Mouse (Mus musculus) subcutaneous adipose tissue, adult 2 months (tissue): ENCODE measurements around the gene Xlr3b. TPM values are rescaled to one million over a fixed set of nuclear protein-coding genes. Genes with fewer than 3 reads are reported as not detected.

ENCODE experiments used
- polyA plus RNA-seq: library from polyadenylated mRNA; depleted of rRNA; stranded (reverse); fragments of >200 nt; gene quantifications from 2 replicates; pipeline ENCODE4 v1.2.3, GENCODE M21; 2012; ENCODE audit warnings: low replicate concordance; rRNA removed

The Xlr3b gene
- polyA plus RNA-seq, result 0.82 and 4.4 TPM in 2 replicates

DNA sequence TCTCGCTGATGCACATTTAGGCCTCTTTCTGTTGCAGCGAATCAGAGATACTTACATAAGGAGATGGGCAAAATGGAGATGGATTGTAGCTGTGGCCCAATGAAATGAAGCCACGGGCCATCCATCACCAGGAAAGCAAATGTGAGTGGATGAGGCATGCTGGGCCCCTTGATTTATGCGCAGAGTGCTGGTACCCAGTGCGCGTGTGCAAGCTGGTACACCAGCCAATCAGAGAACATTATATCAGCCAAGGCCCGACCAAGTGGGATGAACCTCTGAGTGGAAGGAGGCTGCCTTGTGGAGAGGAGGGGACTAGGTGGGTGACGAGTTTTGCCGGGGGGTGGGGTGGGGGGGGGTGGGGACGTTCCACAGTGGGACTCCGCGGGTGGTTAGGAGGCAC lies at the start of gene Xlr3b:
Xlr3b (plus strand) TSS at position 274 of the 400 bp plus-strand sequence.

DNA sequence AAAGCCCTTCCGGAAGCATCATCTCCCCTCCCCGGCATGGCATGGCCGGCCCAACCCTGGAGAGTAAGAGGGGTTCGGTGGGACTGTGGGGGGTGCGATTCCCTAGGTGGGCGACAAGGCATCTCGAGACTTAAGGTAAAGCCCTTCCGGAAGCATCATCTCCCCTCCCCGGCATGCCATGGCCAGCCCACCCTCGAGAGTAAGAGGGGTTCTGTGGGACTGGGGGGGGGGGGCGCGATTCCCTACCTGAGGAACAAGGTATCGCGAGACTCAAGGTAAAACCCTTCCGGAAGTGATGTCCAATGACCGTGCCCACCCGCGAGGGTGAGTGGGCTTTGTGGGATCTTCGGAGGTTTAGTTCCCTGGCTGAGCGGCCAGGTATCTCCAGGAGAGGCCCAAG lies 43.5 kb upstream of the Xlr3b start, which contains the start of gene Xlr5b:
Xlr5b (plus strand) TSS at position 301 of the 400 bp plus-strand sequence.

DNA sequence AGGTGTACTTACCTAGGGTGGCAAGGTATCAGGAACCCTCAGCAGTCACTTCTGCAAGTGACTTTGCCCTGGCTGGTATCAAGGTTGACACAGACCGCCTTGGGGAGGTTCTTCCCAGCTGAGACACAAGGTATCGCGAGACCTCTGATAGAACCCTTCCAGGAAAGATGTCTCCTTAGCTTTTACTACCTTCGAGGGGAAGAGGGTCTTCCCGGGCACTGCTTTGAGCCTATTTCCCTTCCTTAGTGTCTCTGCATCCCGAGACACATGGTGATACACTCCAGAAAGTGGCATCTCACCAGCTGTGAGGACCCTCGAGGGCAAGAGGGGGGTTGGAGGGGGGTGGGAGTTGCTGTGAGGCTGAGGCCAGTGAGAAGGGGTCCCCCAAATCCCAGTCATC lies 42.7 kb upstream of the Xlr3b start, which contains the start of gene DXBay18:
DXBay18 (minus strand) TSS at position 101 of the 400 bp plus-strand sequence.

DNA sequence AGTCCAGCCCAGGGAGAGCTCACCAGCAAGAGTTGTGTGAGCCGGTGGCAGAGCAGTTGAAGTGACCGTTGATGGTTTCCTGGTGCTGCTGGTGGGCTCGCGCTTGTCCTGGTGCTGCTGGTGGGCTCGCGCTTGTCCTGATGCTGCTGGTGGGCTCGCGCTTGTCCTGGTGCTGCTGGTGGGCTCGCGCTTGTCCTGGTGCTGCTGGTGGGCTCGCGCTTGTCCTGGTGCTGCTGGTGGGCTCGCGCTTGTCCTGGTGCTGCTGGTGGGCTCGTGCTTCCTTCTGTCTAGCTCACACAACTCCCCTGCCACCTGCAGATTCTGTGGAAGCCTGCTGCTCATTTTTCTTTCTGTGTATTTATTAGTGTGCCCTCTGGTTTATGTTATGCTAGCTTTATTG lies 15.1 kb upstream of the Xlr3b start, which contains the start of gene Spin2d:
Spin2d (minus strand) TSS at position 101 of the 400 bp plus-strand sequence.

DNA sequence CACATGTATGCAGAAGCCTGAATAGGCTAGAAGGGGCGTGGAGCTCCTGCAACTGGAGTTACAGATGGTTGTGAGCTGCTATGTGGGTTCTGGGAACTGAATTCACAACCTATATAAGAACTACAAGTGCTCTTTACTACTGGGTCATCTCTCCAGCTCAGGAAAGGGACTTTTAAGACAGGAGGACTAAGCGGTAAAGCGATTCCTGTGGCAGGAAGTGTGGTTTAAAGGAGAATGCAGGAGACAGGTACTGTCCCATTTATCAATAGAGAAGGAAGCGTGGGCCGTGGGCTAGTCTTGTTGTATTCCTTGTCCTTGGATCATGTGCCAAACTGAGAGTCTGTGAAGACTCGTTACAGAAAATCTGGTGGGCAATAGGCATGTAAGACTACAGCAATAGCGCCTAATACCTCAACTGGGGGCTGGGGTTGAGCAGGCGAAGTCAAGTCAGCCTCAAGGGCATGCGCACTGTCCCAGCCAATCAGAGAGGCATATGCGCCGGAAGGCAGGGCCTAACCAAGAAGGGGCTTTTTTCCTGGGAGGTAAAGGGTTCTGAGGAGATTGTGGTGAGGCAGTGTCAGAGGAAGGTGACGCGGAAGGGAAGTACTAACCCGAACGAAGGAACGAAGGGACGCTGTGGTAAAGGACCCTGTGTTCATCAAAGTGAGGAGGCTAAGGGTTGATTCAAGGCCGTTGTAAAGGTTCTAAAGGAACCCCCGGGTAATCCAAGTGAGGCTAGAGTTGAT lies 22.0 kb downstream of the Xlr3b start, which contains the start of gene Xlr4b:
Xlr4b (plus strand) TSS at position 515 of the 746 bp plus-strand sequence.

DNA sequence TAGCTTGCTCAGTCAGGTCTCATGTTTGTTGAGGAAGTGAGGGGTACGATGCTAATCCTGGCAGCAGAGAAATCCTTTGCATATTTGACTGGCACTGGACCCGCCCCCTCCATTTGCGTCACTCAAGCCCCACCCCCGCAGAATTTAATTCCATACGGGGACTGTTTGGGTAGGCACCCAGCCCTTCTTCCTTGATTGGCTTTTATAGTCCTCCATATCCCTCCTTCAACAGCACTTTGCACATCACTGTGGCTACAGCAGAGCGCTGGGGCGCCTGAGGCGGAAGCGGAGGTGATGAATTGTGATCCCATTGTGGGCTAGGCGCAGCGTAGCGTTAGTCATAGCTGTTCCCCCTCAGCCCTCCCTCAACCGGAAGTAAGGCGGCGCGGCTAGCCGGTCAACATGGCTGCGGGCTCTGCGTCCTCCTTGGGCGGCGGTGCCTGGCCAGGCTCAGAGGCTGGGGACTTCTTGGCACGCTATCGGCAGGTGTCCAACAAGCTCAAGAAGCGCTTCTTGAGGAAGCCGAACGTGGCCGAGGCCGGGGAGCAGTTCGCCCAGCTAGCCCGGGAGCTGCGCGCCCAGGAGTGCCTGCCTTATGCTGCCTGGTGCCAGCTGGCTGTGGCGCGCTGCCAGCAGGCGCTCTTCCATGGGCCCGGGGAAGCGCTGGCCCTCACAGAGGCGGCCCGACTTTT lies 36.1 kb downstream of the Xlr3b start, which contains the start of gene F8a:
F8a (plus strand) TSS at position 378 of the 692 bp plus-strand sequence.

DNA sequence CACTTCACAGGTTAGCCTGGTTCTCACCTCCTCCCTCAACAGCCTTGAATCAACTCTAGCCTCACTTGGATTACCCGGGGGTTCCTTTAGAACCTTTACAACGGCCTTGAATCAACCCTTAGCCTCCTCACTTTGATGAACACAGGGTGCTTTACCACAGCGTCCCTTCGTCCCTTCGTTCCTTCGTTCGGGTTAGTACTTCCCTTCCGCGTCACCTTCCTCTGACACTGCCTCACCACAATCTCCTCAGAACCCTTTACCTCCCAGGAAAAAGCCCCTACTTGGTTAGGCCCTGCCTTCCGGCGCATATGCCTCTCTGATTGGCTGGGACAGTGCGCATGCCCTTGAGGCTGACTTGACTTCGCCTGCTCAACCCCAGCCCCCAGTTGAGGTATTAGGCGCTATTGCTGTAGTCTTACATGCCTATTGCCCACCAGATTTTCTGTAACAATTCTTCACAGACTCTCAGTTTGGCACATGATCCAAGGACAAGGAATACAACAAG lies 50.9 kb downstream of the Xlr3b start, which contains the start of gene Xlr4c:
Xlr4c (minus strand) TSS at position 310 of the 505 bp plus-strand sequence.

Other genes with a start within 250 kb of the Xlr3b start
- 7.2 and 18.0 TPM in 2 replicates for gene Zfp185, start 204.9 kb upstream of the Xlr3b start, polyA plus RNA-seq
- gene Pnma5, start 155.1 kb upstream of the Xlr3b start, polyA plus RNA-seq, result not detected in 2 replicates
- 0.18 TPM in 1 of 2 replicates, not detected in the other for gene Pnma3, start 127.4 kb upstream of the Xlr3b start, polyA plus RNA-seq
- 0.17 TPM in 1 of 2 replicates, not detected in the other for gene Xlr4a, start 109.7 kb upstream of the Xlr3b start, polyA plus RNA-seq
- gene Xlr3a, start 95.1 kb upstream of the Xlr3b start, polyA plus RNA-seq, result 0.40 and 1.2 TPM in 2 replicates
- gene Gm14685, start 75.2 kb upstream of the Xlr3b start, polyA plus RNA-seq, result 0.08 and 0.09 TPM in 2 replicates
- not detected in 2 replicates for gene Xlr5b, start 43.4 kb upstream of the Xlr3b start, polyA plus RNA-seq
- gene DXBay18, start 42.8 kb upstream of the Xlr3b start, polyA plus RNA-seq, result not detected in 2 replicates
- not detected in 2 replicates for gene Spin2d, start 15.2 kb upstream of the Xlr3b start, polyA plus RNA-seq
- 0.48 and 1.5 TPM in 2 replicates for gene Xlr4b, start 22.1 kb downstream of the Xlr3b start, polyA plus RNA-seq
- gene F8a, start 36.1 kb downstream of the Xlr3b start, polyA plus RNA-seq, result 7.5 and 8.9 TPM in 2 replicates
- 0.40 TPM in 1 of 2 replicates, not detected in the other for gene Xlr4c, start 50.9 kb downstream of the Xlr3b start, polyA plus RNA-seq
- gene Xlr3c, start 73.2 kb downstream of the Xlr3b start, polyA plus RNA-seq, result 0.13 and 0.29 TPM in 2 replicates
- not detected in 2 replicates for gene Xlr5a, start 100.8 kb downstream of the Xlr3b start, polyA plus RNA-seq
- not detected in 2 replicates for gene Xlr5c, start 100.8 kb downstream of the Xlr3b start, polyA plus RNA-seq
- gene Gm45015, start 144.6 kb downstream of the Xlr3b start, polyA plus RNA-seq, result not detected in 2 replicates
- gene Zfp275, start 150.4 kb downstream of the Xlr3b start, polyA plus RNA-seq, result 11.0 and 24.4 TPM in 2 replicates
- 0.27 and 0.37 TPM in 2 replicates for gene Gm18336, start 206.5 kb downstream of the Xlr3b start, polyA plus RNA-seq
- 0.03 and 0.05 TPM in 2 replicates for gene Zfp92, start 218.9 kb downstream of the Xlr3b start, polyA plus RNA-seq
- 0.36 TPM in 1 of 2 replicates, not detected in the other for gene Trex2, start 243.1 kb downstream of the Xlr3b start, polyA plus RNA-seq